Comparison of ENCODE assay signal across 25 mouse cellular contexts in the genomic region with DNA sequence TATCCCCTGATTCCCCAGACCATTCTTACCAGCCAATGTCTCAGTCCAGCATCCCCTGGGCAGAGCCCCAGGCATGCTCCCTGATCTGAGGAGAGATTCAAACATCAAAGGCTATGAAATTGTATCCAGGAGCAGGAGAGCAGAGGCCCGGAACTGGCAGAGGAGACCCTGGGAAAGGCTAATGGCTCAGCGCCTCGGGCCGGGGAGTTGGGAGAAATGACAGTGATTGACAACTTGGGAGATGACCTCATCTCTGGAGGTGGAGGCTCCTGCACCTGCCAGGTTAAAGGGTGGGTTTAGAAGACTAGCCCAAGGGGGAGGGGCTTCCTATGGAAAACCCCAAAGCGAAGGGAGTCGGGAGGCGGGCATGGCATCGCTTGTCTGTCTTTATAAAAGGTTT. TPM values are rescaled to one million over a fixed set of nuclear protein-coding genes. Genes with fewer than 3 reads are reported as not detected.
DNase-seq lines count a peak whose midpoint lies in the region; ATAC-seq lines count a peak whose summit lies in the region.
"Had no signal": no experiment of that assay in that cellular context is flagged by ENCODE, and none has a peak within 500 bp of the region (broad histone marks: within the 10 kb centered on the region; RNA-seq: fewer than 3 reads in every experiment).

No protein-coding gene starts in this region.

- H3K27ac ChIP-seq in kidney, embryonic 14.5 days (ENCODE audit: low read depth, low read length): no peak overlapping the region
- H3K27ac ChIP-seq in kidney, embryonic 16.5 days (ENCODE audit: low read length): no peak overlapping the region
- no peak overlapping the region for H3K27ac ChIP-seq in embryonic facial prominence, embryonic 10.5 days (replicated peaks)
- H3K27ac ChIP-seq: embryonic facial prominence, embryonic 12.5 days; forebrain, embryonic 13.5 days; forebrain, embryonic 15.5 days had no signal

- no peaks in the 10 kb centered on the region for H3K36me3 ChIP-seq in kidney, embryonic 14.5 days (ENCODE audit: control insufficient read depth, insufficient read depth, low read length)
- H3K36me3 ChIP-seq in kidney, embryonic 16.5 days (ENCODE audit: insufficient read depth, low read length): no peaks in the 10 kb centered on the region
- no peaks in the 10 kb centered on the region for H3K36me3 ChIP-seq in embryonic facial prominence, embryonic 10.5 days (replicated peaks)
- H3K36me3 ChIP-seq: embryonic facial prominence, embryonic 12.5 days; forebrain, embryonic 15.5 days; G1E had no signal

- 21% methylated on average over 8 of the region's 8 CpGs for WGBS in kidney, embryonic 14.5 days
- WGBS in kidney, embryonic 16.5 days: 34% methylated on average over 8 of the region's 8 CpGs
- WGBS in embryonic facial prominence, embryonic 10.5 days: 60% methylated on average over 8 of the region's 8 CpGs

- no peak overlapping the region for H3K9ac ChIP-seq in kidney, embryonic 14.5 days (ENCODE audit: low read depth, low read length)
- no peak overlapping the region for H3K9ac ChIP-seq in kidney, embryonic 16.5 days (replicated peaks; ENCODE audit: low read length)
- H3K9ac ChIP-seq: embryonic facial prominence, embryonic 12.5 days; forebrain, embryonic 13.5 days; forebrain, embryonic 15.5 days; forebrain, postnatal 0 days had no signal

- ATAC-seq in kidney, embryonic 14.5 days (ENCODE audit: low FRiP score, low TSS enrichment): peak; percentile 61
- ATAC-seq in kidney, embryonic 16.5 days (ENCODE audit: low FRiP score, low TSS enrichment): peak; percentile 60; the same call in 1 of the 2 replicates
- ATAC-seq: activated CD4-positive, CD25-positive, alpha-beta regulatory T cell, adult 4 months; CD4-positive, CD25-positive, alpha-beta regulatory T cell, adult 4 months; forebrain, embryonic 13.5 days; forebrain, embryonic 15.5 days; forebrain, postnatal 0 days; Patski had no signal

- DNase-seq in cerebellum, postnatal 10 days: peak; percentile 25 to 26
- no peak for DNase-seq in cerebellum, postnatal 14 days
- no peak for DNase-seq in kidney, adult 18-20 months
- no peak for DNase-seq in kidney, postnatal 25 days
- peak; percentile 52 for DNase-seq in embryonic facial prominence, embryonic 10.5 days (ENCODE audit: low spot score)
- no peak for DNase-seq in right cerebral cortex, postnatal 14 days
- DNase-seq: adrenal gland, adult 8-10 months; adrenal gland, postnatal 14 days; adrenal gland, postnatal 36 days; B cell, adult 2 months; cerebellum, adult 11-12 months; cerebellum, adult 2 months; cerebellum, postnatal 25 days; forebrain, postnatal 0 days had no signal

- H3K27me3 ChIP-seq in kidney, embryonic 14.5 days (ENCODE audit: control insufficient read depth, insufficient read depth, low read length): no peaks in the 10 kb centered on the region
- no peaks in the 10 kb centered on the region for H3K27me3 ChIP-seq in kidney, embryonic 16.5 days (ENCODE audit: insufficient read depth, low read length)
- H3K27me3 ChIP-seq in embryonic facial prominence, embryonic 10.5 days (replicated peaks; ENCODE audit: low read depth, poor library complexity, severe bottlenecking): no peaks in the 10 kb centered on the region
- H3K27me3 ChIP-seq: CH12.LX; embryonic facial prominence, embryonic 12.5 days; forebrain, embryonic 13.5 days; forebrain, embryonic 15.5 days; Patski had no signal

- no peak overlapping the region for H3K4me3 ChIP-seq in kidney, embryonic 14.5 days (ENCODE audit: low read length)
- H3K4me3 ChIP-seq in kidney, embryonic 16.5 days (ENCODE audit: low read length): no peak overlapping the region
- no peak overlapping the region for H3K4me3 ChIP-seq in embryonic facial prominence, embryonic 10.5 days
- H3K4me3 ChIP-seq: embryonic facial prominence, embryonic 12.5 days; forebrain, embryonic 13.5 days; forebrain, embryonic 15.5 days had no signal

- H3K9me3 ChIP-seq in kidney, embryonic 14.5 days (ENCODE audit: control insufficient read depth, low read length): no peaks in the 10 kb centered on the region
- no peaks in the 10 kb centered on the region for H3K9me3 ChIP-seq in kidney, embryonic 16.5 days (ENCODE audit: low read length)
- no peaks in the 10 kb centered on the region for H3K9me3 ChIP-seq in embryonic facial prominence, embryonic 10.5 days
- H3K9me3 ChIP-seq: embryonic facial prominence, embryonic 12.5 days; forebrain, embryonic 13.5 days; forebrain, embryonic 15.5 days had no signal

- H3K4me2 ChIP-seq in kidney, embryonic 14.5 days (replicated peaks; ENCODE audit: low read depth, low read length): no peak overlapping the region
- H3K4me2 ChIP-seq in kidney, embryonic 16.5 days (replicated peaks; ENCODE audit: low read depth, low read length): no peak overlapping the region
- H3K4me2 ChIP-seq: embryonic facial prominence, embryonic 12.5 days; forebrain, embryonic 13.5 days; forebrain, embryonic 15.5 days had no signal

- 0 out of 2 replicates have a peak, but pooled peaks cover 8% of the 10 kb centered on the region for H3K4me1 ChIP-seq in kidney, embryonic 14.5 days (ENCODE audit: control insufficient read depth, insufficient read depth, low read length)
- peaks cover 3% of the 10 kb centered on the region; the same call in 1 of the 2 replicates for H3K4me1 ChIP-seq in kidney, embryonic 16.5 days (ENCODE audit: insufficient read depth, low read length)
- peaks cover 16% of the 10 kb centered on the region for H3K4me1 ChIP-seq in embryonic facial prominence, embryonic 10.5 days
- H3K4me1 ChIP-seq: forebrain, embryonic 13.5 days; forebrain, embryonic 15.5 days had no signal

RNA-seq across cellular contexts. Expression of gene Fzd10, which starts 45.1 kb away (rescaled TPM):
- 3.4 and 3.9 TPM in 2 replicates for polyA plus RNA-seq in kidney, embryonic 14.5 days (2014; fragmentation: Nextera tagmentation; extraction: Ambion mirVana)
- 2.5 and 2.6 TPM in 2 replicates for polyA plus RNA-seq in kidney, embryonic 16.5 days (2015; fragmentation: Nextera tagmentation; extraction: Ambion mirVana)
- polyA plus RNA-seq in embryonic facial prominence, embryonic 10.5 days (2016; fragmentation: Nextera tagmentation; extraction: Ambion mirVana): 3.1 and 4.3 TPM in 2 replicates
- polyA plus RNA-seq: activated CD4-positive, CD25-positive, alpha-beta regulatory T cell, adult 4 months; CD4-positive, CD25-positive, alpha-beta regulatory T cell, adult 4 months; G1E; Patski had no signal

RNA-seq across cellular contexts. Expression of gene Piwil1, which starts 56.6 kb away (rescaled TPM):
- polyA plus RNA-seq in kidney, embryonic 14.5 days (2014; fragmentation: Nextera tagmentation; extraction: Ambion mirVana): not detected in 2 replicates
- 0.05 TPM in 1 of 2 replicates, not detected in the other for polyA plus RNA-seq in kidney, embryonic 16.5 days (2015; fragmentation: Nextera tagmentation; extraction: Ambion mirVana)
- 0.06 TPM in 1 of 2 replicates, not detected in the other for polyA plus RNA-seq in embryonic facial prominence, embryonic 10.5 days (2016; fragmentation: Nextera tagmentation; extraction: Ambion mirVana)
- polyA plus RNA-seq: forebrain, embryonic 11.5 days; forebrain, embryonic 13.5 days; G1E; Patski had no signal

Comparison
In these comparisons a context has a peak if more than half of its experiments do, and no peak if none do; other contexts are left out.
1. DNase-seq: peak in cerebellum, postnatal 10 days (2 of 2) and embryonic facial prominence, embryonic 10.5 days (single experiment); none in cerebellum, postnatal 14 days (0 of 2), kidney, adult 18-20 months (single experiment), kidney, postnatal 25 days (0 of 2) and right cerebral cortex, postnatal 14 days (single experiment).